Mouse (Mus musculus) ES-Bruce4 (cell line): Measurements from ENCODE around the gene Zc3hc1. TPM values are rescaled to one million over a fixed set of nuclear protein-coding genes. Genes with fewer than 3 reads are reported as not detected.

Experiments
- H3K27ac ChIP-seq: 2 replicates; pipeline ENCODE4 v1.5.1; 2012; ENCODE audit warnings: low read length, inconsistent platforms; ENCODE audit not compliant: insufficient read depth
- H3K27me3 ChIP-seq: 2 replicates; pipeline ENCODE4 v1.6.1; 2012; ENCODE audit warnings: mild to moderate bottlenecking, low read length, inconsistent platforms; ENCODE audit not compliant: control insufficient read depth, poor library complexity, insufficient read depth, severe bottlenecking
- H3K36me3 ChIP-seq: 2 replicates; pipeline ENCODE4 v1.6.1; 2012; ENCODE audit warnings: inconsistent platforms, mild to moderate bottlenecking, low read length, moderate library complexity; ENCODE audit not compliant: control insufficient read depth, poor library complexity, insufficient read depth, severe bottlenecking
- H3K4me1 ChIP-seq: one replicate; pipeline ENCODE4 v1.8.1; 2011; ENCODE audit warnings: low read length; ENCODE audit not compliant: control insufficient read depth, insufficient read depth
- H3K4me3 ChIP-seq: 2 replicates; pipeline ENCODE4 v1.5.1; 2011; ENCODE audit warnings: low read depth, mild to moderate bottlenecking, low read length
- H3K9ac ChIP-seq: 2 replicates; pipeline ENCODE4 v1.6.1; 2012; ENCODE audit warnings: low read depth, mild to moderate bottlenecking, inconsistent platforms; ENCODE audit not compliant: poor library complexity, severe bottlenecking
- H3K9me3 ChIP-seq: replicated peaks from 2 replicates; pipeline ENCODE4 v1.6.1; 2012; ENCODE audit warnings: mild to moderate bottlenecking, low read length, inconsistent platforms; ENCODE audit not compliant: control insufficient read depth, poor library complexity, insufficient read depth, severe bottlenecking
- CTCF ChIP-seq: IDR thresholded peaks from one replicate; pipeline ENCODE4 v1.8.1; 2011; ENCODE audit warnings: low read depth, low read length
- EP300 ChIP-seq: IDR thresholded peaks from 2 replicates; pipeline ENCODE4 v1.6.1; 2011; ENCODE audit warnings: low read depth, low read length; ENCODE audit not compliant: insufficient read depth
- POLR2A ChIP-seq: IDR thresholded peaks from one replicate; pipeline ENCODE4 v1.8.1; 2011; ENCODE audit warnings: low read length; ENCODE audit not compliant: insufficient read depth
- polyA plus RNA-seq: library from polyadenylated mRNA; stranded (reverse); fragments of >200 nt; gene quantifications from 2 replicates; pipeline ENCODE4 v1.2.4, GENCODE M21; 2011; ENCODE audit warnings: low read depth; ENCODE audit not compliant: missing spikeins, insufficient read depth, insufficient read length

Gene Zc3hc1
- polyA plus RNA-seq, 1 experiment = 76.3 TPM

- no peak overlapping the region for H3K4me3 ChIP-seq
- H3K4me1 ChIP-seq = no peaks in the 10 kb centered on the region
- no peaks in the 10 kb centered on the region for H3K9me3 ChIP-seq
- TF ChIP-seq EP300 (no peak), POLR2A (no peak), CTCF (no peak)
- no peaks in the 10 kb centered on the region for H3K36me3 ChIP-seq
- H3K27me3 ChIP-seq = no peaks in the 10 kb centered on the region
- H3K9ac ChIP-seq = no peak overlapping the region
- no peak overlapping the region for H3K27ac ChIP-seq
Measured at GRCm38 (mm10) chr6:30353661-30354060, 37.2 kb downstream of the Zc3hc1 start.

- Histone ChIP-seq H3K9ac (no peak overlapping the region), H3K27me3 (no peaks in the 10 kb centered on the region), H3K4me1 (no peaks in the 10 kb centered on the region), H3K4me3 (no peak overlapping the region), H3K36me3 (no peaks in the 10 kb centered on the region), H3K27ac (no peak overlapping the region), H3K9me3 (no peaks in the 10 kb centered on the region)
- TF ChIP-seq CTCF (no peak), POLR2A (no peak), EP300 (no peak)
Measured at GRCm38 (mm10) chr6:30352762-30353161, 38.1 kb downstream of the Zc3hc1 start.

GRCm38 (mm10) chr6:30351290-30351689 is 39.5 kb downstream of the Zc3hc1 start:
- H3K9me3 ChIP-seq = no peaks in the 10 kb centered on the region
- TF ChIP-seq EP300 = no peak
- TF ChIP-seq POLR2A = no peak
- TF ChIP-seq CTCF = no peak
- H3K9ac ChIP-seq = no peak overlapping the region
- H3K27ac ChIP-seq = no peak overlapping the region
- H3K4me3 ChIP-seq = no peak overlapping the region
- H3K4me1 ChIP-seq = no peaks in the 10 kb centered on the region
- no peaks in the 10 kb centered on the region for H3K36me3 ChIP-seq
- no peaks in the 10 kb centered on the region for H3K27me3 ChIP-seq

GRCm38 (mm10) chr6:30347288-30347801 is 43.5 kb downstream of the Zc3hc1 start:
- H3K9ac ChIP-seq = no peak overlapping the region
- TF ChIP-seq EP300 (no peak), CTCF (no peak), POLR2A (no peak)
- H3K36me3 ChIP-seq = no peaks in the 10 kb centered on the region
- H3K9me3 ChIP-seq = no peaks in the 10 kb centered on the region
- no peaks in the 10 kb centered on the region for H3K4me1 ChIP-seq
- no peak overlapping the region for H3K4me3 ChIP-seq
- H3K27me3 ChIP-seq = no peaks in the 10 kb centered on the region
- no peak overlapping the region for H3K27ac ChIP-seq

- no peaks in the 10 kb centered on the region for H3K27me3 ChIP-seq
- H3K9ac ChIP-seq = no peak overlapping the region
- no peaks in the 10 kb centered on the region for H3K9me3 ChIP-seq
- TF ChIP-seq POLR2A = no peak
- TF ChIP-seq EP300 = no peak
- no peak for TF ChIP-seq CTCF
- H3K36me3 ChIP-seq = no peaks in the 10 kb centered on the region
- no peaks in the 10 kb centered on the region for H3K4me1 ChIP-seq
- H3K4me3 ChIP-seq = no peak overlapping the region
- H3K27ac ChIP-seq = no peak overlapping the region
Measured at GRCm38 (mm10) chr6:30346737-30347136, 44.1 kb downstream of the Zc3hc1 start.

- H3K27ac ChIP-seq = no peak overlapping the region
- H3K4me1 ChIP-seq = no peaks in the 10 kb centered on the region
- H3K27me3 ChIP-seq = no peaks in the 10 kb centered on the region
- no peaks in the 10 kb centered on the region for H3K9me3 ChIP-seq
- H3K36me3 ChIP-seq = no peaks in the 10 kb centered on the region
- no peak overlapping the region for H3K9ac ChIP-seq
- no peak overlapping the region for H3K4me3 ChIP-seq
- TF ChIP-seq CTCF = no peak
- TF ChIP-seq POLR2A = no peak
- no peak for TF ChIP-seq EP300
Measured at GRCm38 (mm10) chr6:30344032-30344431, 46.8 kb downstream of the Zc3hc1 start.
